9 mouse cellular contexts compared by ENCODE assay signal in genomic region chr13:56701924-56702323, GRCm38 (mm10). TPM values are rescaled to one million over a fixed set of nuclear protein-coding genes. Genes with fewer than 3 reads are reported as not detected.
DNase-seq lines count a peak whose midpoint lies in the region; ATAC-seq lines count a peak whose summit lies in the region.
"Had no signal": no experiment of that assay in that cellular context is flagged by ENCODE, and none has a peak within 500 bp of the region (broad histone marks: within the 10 kb centered on the region; RNA-seq: fewer than 3 reads in every experiment).

No protein-coding gene starts in this region.

- H3K9me3 ChIP-seq in intestine, embryonic 14.5 days (ENCODE audit: control insufficient read depth, low read length) = no peaks in the 10 kb centered on the region
- no peaks in the 10 kb centered on the region for H3K9me3 ChIP-seq in intestine, embryonic 16.5 days (ENCODE audit: control insufficient read depth, low read length)
- H3K9me3 ChIP-seq in neural tube, embryonic 12.5 days = no peaks in the 10 kb centered on the region
- H3K9me3 ChIP-seq in neural tube, embryonic 15.5 days (replicated peaks) = no peaks in the 10 kb centered on the region

- 53% methylated on average over 10 of the region's 10 CpGs for WGBS in intestine, embryonic 14.5 days
- WGBS in intestine, embryonic 16.5 days = 60% methylated on average over 10 of the region's 10 CpGs
- WGBS in neural tube, embryonic 12.5 days = 72% methylated on average over 10 of the region's 10 CpGs
- WGBS in neural tube, embryonic 15.5 days = 71% methylated on average over 10 of the region's 10 CpGs

- no peak overlapping the region for H3K4me3 ChIP-seq in intestine, embryonic 14.5 days (ENCODE audit: low read depth, low read length)
- H3K4me3 ChIP-seq in intestine, embryonic 16.5 days (ENCODE audit: low read length) = no peak overlapping the region
- no peak overlapping the region for H3K4me3 ChIP-seq in neural tube, embryonic 12.5 days
- no peak overlapping the region for H3K4me3 ChIP-seq in neural tube, embryonic 15.5 days (replicated peaks)

- peaks cover 7% of the 10 kb centered on the region; the same call in 1 of the 2 replicates for H3K36me3 ChIP-seq in intestine, embryonic 14.5 days (ENCODE audit: control insufficient read depth, insufficient read depth, low read length)
- H3K36me3 ChIP-seq in intestine, embryonic 16.5 days (ENCODE audit: control insufficient read depth, insufficient read depth, low read length) = no peaks in the 10 kb centered on the region
- H3K36me3 ChIP-seq in neural tube, embryonic 12.5 days = 0 out of 2 replicates have a peak, but pooled peaks cover 2% of the 10 kb centered on the region
- H3K36me3 ChIP-seq in neural tube, embryonic 15.5 days = no peaks in the 10 kb centered on the region

- ATAC-seq in intestine, embryonic 14.5 days (replicated peaks; ENCODE audit: low FRiP score, low TSS enrichment, low read depth) = no peak
- ATAC-seq in intestine, embryonic 16.5 days = no peak
- ATAC-seq in neural tube, embryonic 12.5 days (ENCODE audit: low FRiP score, low read depth) = no peak
- no peak for ATAC-seq in neural tube, embryonic 15.5 days (ENCODE audit: low FRiP score)

- H3K27ac ChIP-seq in intestine, embryonic 14.5 days (ENCODE audit: low read depth) = no peak overlapping the region
- H3K27ac ChIP-seq in intestine, embryonic 16.5 days (ENCODE audit: low read length) = no peak overlapping the region
- H3K27ac ChIP-seq in neural tube, embryonic 12.5 days = no peak overlapping the region
- peak overlapping the region; percentile 99; the same call in 1 of the 2 replicates for H3K27ac ChIP-seq in neural tube, embryonic 15.5 days (replicated peaks)

- peak; percentile 65 for DNase-seq in cerebellum, adult 9-10 months
- no peak for DNase-seq in cerebellum, postnatal 25 days
- DNase-seq in intestine, embryonic 14.5 days (ENCODE audit: low spot score) = no peak
- no peak for DNase-seq in neural tube, embryonic 10.5 days (ENCODE audit: extremely low spot score, low spot score)
- DNase-seq in cerebellum, postnatal 14 days = no peak
- DNase-seq: heart, adult 18-20 months had no signal

- no peaks in the 10 kb centered on the region for H3K27me3 ChIP-seq in intestine, embryonic 14.5 days (replicated peaks; ENCODE audit: control insufficient read depth, insufficient read depth, low read length)
- no peaks in the 10 kb centered on the region for H3K27me3 ChIP-seq in intestine, embryonic 16.5 days (replicated peaks; ENCODE audit: control insufficient read depth, insufficient read depth, low read length)
- H3K27me3 ChIP-seq in neural tube, embryonic 12.5 days (replicated peaks) = no peaks in the 10 kb centered on the region
- H3K27me3 ChIP-seq in neural tube, embryonic 15.5 days (replicated peaks) = no peaks in the 10 kb centered on the region

- H3K9ac ChIP-seq in intestine, embryonic 14.5 days (ENCODE audit: low read length) = no peak overlapping the region
- no peak overlapping the region for H3K9ac ChIP-seq in intestine, embryonic 16.5 days (ENCODE audit: low read depth, low read length)
- H3K9ac ChIP-seq in neural tube, embryonic 12.5 days = 0 out of 2 replicates have a peak overlapping the region, but pooled peaks have one; percentile 92
- H3K9ac ChIP-seq in neural tube, embryonic 15.5 days (replicated peaks) = no peak overlapping the region

- peak overlapping the region; percentile 76 for H3K4me2 ChIP-seq in intestine, embryonic 14.5 days (ENCODE audit: low read length)
- no peak overlapping the region for H3K4me2 ChIP-seq in intestine, embryonic 16.5 days (ENCODE audit: low read depth, low read length)
- no peak overlapping the region for H3K4me2 ChIP-seq in neural tube, embryonic 12.5 days (replicated peaks)
- H3K4me2 ChIP-seq in neural tube, embryonic 15.5 days = no peak overlapping the region

- peaks cover 47% of the 10 kb centered on the region for H3K4me1 ChIP-seq in intestine, embryonic 14.5 days (replicated peaks; ENCODE audit: control insufficient read depth, insufficient read depth, low read length)
- peaks cover 40% of the 10 kb centered on the region for H3K4me1 ChIP-seq in intestine, embryonic 16.5 days (ENCODE audit: control insufficient read depth, insufficient read depth, low read length)
- H3K4me1 ChIP-seq in neural tube, embryonic 12.5 days = peaks cover 47% of the 10 kb centered on the region
- peaks cover 60% of the 10 kb centered on the region for H3K4me1 ChIP-seq in neural tube, embryonic 15.5 days

RNA-seq across cellular contexts. Expression of gene Smad5, which starts 0.9 kb away (rescaled TPM):
- 37.5 and 39.9 TPM in 2 replicates for polyA plus RNA-seq in intestine, embryonic 14.5 days (2014; fragmentation: Nextera tagmentation; extraction: Ambion mirVana)
- polyA plus RNA-seq in intestine, embryonic 16.5 days (2015; fragmentation: Nextera tagmentation; extraction: Ambion mirVana) = 14.5 and 15.3 TPM in 2 replicates
- 37.0 and 37.2 TPM in 2 replicates for polyA plus RNA-seq in neural tube, embryonic 12.5 days (2016; fragmentation: Nextera tagmentation; extraction: Ambion mirVana)
- polyA plus RNA-seq in neural tube, embryonic 15.5 days (2015; fragmentation: Nextera tagmentation; extraction: Ambion mirVana) = 16.3 and 19.0 TPM in 2 replicates

RNA-seq across cellular contexts. Expression of gene Gm45623, which starts 51.7 kb away (rescaled TPM):
- polyA plus RNA-seq in intestine, embryonic 14.5 days (2014; fragmentation: Nextera tagmentation; extraction: Ambion mirVana) = 0.32 TPM in 1 of 2 replicates, not detected in the other
- polyA plus RNA-seq in intestine, embryonic 16.5 days (2015; fragmentation: Nextera tagmentation; extraction: Ambion mirVana) = 0.27 and 0.43 TPM in 2 replicates
- 0.13 and 0.14 TPM in 2 replicates for polyA plus RNA-seq in neural tube, embryonic 12.5 days (2016; fragmentation: Nextera tagmentation; extraction: Ambion mirVana)
- polyA plus RNA-seq in neural tube, embryonic 15.5 days (2015; fragmentation: Nextera tagmentation; extraction: Ambion mirVana) = 2.1 and 2.7 TPM in 2 replicates
